Mouse (Mus musculus) MEL (cell line): Measurements from ENCODE around the gene Olfr62.

Experiments
- CHD1 ChIP-seq: IDR thresholded peaks from 2 replicates; pipeline ENCODE4 v1.6.1; 2012; ENCODE audit warnings: low read depth, mild to moderate bottlenecking, inconsistent platforms, low read length, improper control_type of control experiment
- E2F4 ChIP-seq: IDR thresholded peaks from 2 replicates; pipeline ENCODE4 v1.6.1; 2011; ENCODE audit warnings: low read depth, low read length, improper control_type of control experiment, borderline replicate concordance
- ELF1 ChIP-seq: IDR thresholded peaks from 2 replicates; pipeline ENCODE4 v1.6.1; 2014; ENCODE audit warnings: low read depth, mild to moderate bottlenecking, inconsistent platforms, low read length, improper control_type of control experiment, moderate library complexity
- TCF12 ChIP-seq: IDR thresholded peaks from 2 replicates; pipeline ENCODE4 v1.6.1; 2014; ENCODE audit warnings: low read depth, mild to moderate bottlenecking, inconsistent platforms, low read length, improper control_type of control experiment, moderate library complexity

DNA sequence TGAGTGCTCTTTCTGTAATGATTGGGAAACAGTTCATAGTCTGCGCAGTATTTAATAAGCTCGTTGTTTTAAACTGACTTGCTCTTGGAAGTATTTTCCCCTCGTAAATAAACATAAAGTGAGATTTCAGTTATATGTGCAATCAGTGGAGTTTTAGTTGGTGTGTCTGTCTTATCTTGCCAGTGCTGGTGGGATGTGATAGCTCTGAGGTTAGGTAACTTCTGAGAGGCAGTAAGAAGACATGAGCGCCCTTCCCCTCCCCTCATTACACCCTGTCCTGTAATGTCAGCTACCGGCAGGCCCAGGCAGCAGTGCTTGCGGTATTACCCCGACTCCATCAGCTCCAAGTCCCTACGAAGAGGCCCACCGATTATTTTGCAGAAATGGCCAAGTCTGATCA lies 37.0 kb upstream of the Olfr62 start:
- no peak for TF ChIP-seq E2F4
- TF ChIP-seq CHD1: no peak
- peak; percentile 90 for TF ChIP-seq TCF12
- no peak for TF ChIP-seq ELF1
